Mouse (Mus musculus) ES-E14 (cell line): ENCODE results near the gene Hspb11.

Experiments used
- CHD2 ChIP-seq: IDR thresholded peaks from 2 replicates; pipeline ENCODE4 v1.6.1; 2014; ENCODE audit warnings: mild to moderate bottlenecking, low read depth, low read length, inconsistent platforms
- MAFK ChIP-seq: IDR thresholded peaks from 2 replicates; pipeline ENCODE4 v1.6.1; 2014; ENCODE audit warnings: mild to moderate bottlenecking, low read depth, low read length, inconsistent platforms; ENCODE audit not compliant: insufficient read depth
- ZNF384 ChIP-seq: IDR thresholded peaks from 2 replicates; pipeline ENCODE4 v1.6.1; 2012; ENCODE audit warnings: low read depth, low read length, inconsistent platforms

DNA sequence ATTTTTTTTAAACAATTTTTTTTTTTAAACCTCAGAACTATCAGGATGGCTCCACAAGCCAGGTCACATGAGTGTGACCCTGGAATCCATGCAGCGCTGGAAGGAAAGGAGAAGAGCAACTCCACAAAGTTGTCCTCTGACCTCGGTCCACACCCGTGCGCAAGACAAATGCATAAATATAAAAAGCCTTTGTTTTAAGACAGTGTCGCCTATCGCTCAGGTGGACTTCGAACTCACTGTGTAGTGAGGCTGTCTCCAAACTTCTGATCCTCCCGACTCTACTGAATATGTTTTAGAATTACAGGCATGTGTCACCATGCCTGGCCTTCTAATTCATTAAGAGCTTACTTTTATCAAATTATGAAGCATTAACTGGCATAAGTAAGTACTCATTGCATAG lies 75.1 kb downstream of the Hspb11 start:
- no peak for TF ChIP-seq CHD2
- TF ChIP-seq MAFK: no peak
- no peak for TF ChIP-seq ZNF384
